Mouse (Mus musculus) heart, embryonic 11.5 days (tissue): ENCODE results near the gene Mpg. TPM values are rescaled to one million over a fixed set of nuclear protein-coding genes. Genes with fewer than 3 reads are reported as not detected.

Experiments
- ATAC-seq: fragments of 200-750 bp; cut with Nextera tagmentation; replicated peaks from 2 replicates; pipeline ENCODE4 v1.8.0; 2017; ENCODE audit warnings: moderate library complexity; ENCODE audit not compliant: insufficient number of reproducible peaks, low FRiP score, low TSS enrichment
- H3K27ac ChIP-seq: fragments of 300-500 bp; sonication (generic); 2 replicates; pipeline ENCODE4 v1.5.1; 2014; ENCODE audit warnings: mild to moderate bottlenecking, low read depth, low read length
- H3K27me3 ChIP-seq: fragments of 300-500 bp; sonication (generic); 2 replicates; pipeline ENCODE4 v1.6.1; 2014; ENCODE audit warnings: mild to moderate bottlenecking, low read length, mixed read lengths; ENCODE audit not compliant: control insufficient read depth, insufficient read depth
- H3K36me3 ChIP-seq: fragments of 300-500 bp; sonication (generic); 2 replicates; pipeline ENCODE4 v1.6.1; 2014; ENCODE audit warnings: mild to moderate bottlenecking, low read length, moderate library complexity, mixed read lengths; ENCODE audit not compliant: control insufficient read depth, insufficient read depth
- H3K4me1 ChIP-seq: fragments of 300-500 bp; sonication (generic); 2 replicates; pipeline ENCODE4 v1.6.1; 2014; ENCODE audit warnings: low read length; ENCODE audit not compliant: control insufficient read depth, insufficient read depth
- H3K4me2 ChIP-seq: fragments of 300-500 bp; sonication (generic); 2 replicates; pipeline ENCODE4 v1.6.1; 2014; ENCODE audit warnings: mild to moderate bottlenecking, moderate library complexity
- H3K4me3 ChIP-seq: fragments of 300-500 bp; sonication (generic); 2 replicates; pipeline ENCODE4 v1.5.1; 2014; ENCODE audit warnings: low read depth, low read length
- H3K9ac ChIP-seq: fragments of 300-500 bp; sonication (generic); 2 replicates; pipeline ENCODE4 v1.6.1; 2014; ENCODE audit warnings: mild to moderate bottlenecking, low read depth, low read length, moderate library complexity
- H3K9me3 ChIP-seq: fragments of 300-500 bp; sonication (generic); replicated peaks from 2 replicates; pipeline ENCODE4 v1.6.1; 2016; ENCODE audit warnings: low read length; ENCODE audit not compliant: control insufficient read depth
- WGBS: fragments of 180-500 bp; shearing (Covaris S2); extraction: QIAGEN DNeasy Blood & Tissue Kit; methylation state at CpG from one replicate; pipeline ENCODE4 v1.1.7; 2014; ENCODE audit not compliant: insufficient replicate concordance; 5-methylcytosine and 5-hydroxymethylcytosine counted together
- polyA plus RNA-seq: library from polyadenylated mRNA; unstranded; fragments of >200 nt; fragmentation: Nextera tagmentation; extraction: Ambion mirVana; gene quantifications from 2 replicates; pipeline ENCODE4 v1.2.1, GENCODE M21; 2014

Gene Mpg
- polyA plus RNA-seq, 1 experiment from 2014 or later = 22.5 TPM

DNA sequence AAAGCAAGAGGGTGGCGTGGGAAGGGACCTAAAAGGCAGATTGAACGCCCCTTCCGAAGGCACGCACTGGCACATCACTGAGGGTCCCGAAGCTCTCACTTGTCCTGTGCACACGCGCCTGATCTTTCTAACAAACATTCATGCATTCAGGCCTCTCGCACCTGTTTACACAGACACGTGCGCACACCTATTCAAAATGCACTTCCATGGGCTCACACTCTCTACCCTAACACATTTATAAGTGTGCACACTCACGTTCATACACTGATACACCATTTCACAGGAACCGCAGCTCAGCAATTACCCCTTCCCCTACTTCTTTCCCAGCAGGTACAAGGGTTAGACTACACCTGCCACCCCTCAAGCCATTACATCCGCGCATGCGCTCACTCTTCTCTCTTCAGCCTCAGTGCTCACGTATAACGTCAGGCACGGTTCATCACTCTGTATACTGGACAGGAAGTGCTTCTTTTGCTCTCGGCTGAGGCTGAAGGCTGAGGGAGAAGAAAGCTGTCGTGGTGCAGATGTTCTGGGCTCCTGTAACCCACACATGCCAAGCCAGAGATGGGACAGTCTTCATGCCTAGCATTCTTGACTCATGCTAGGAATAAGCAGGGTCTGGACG lies 3.6 kb upstream of the Mpg start:
- peak overlapping the region; percentile 97 for H3K4me3 ChIP-seq
- H3K9ac ChIP-seq = peak overlapping the region; percentile 95; the same call in 1 of the 2 replicates
- no peak for ATAC-seq
- WGBS = 9% methylated on average over 21 of the region's 21 CpGs
- no peaks in the 10 kb centered on the region for H3K36me3 ChIP-seq
- peaks cover 52% of the 10 kb centered on the region for H3K4me1 ChIP-seq
- H3K9me3 ChIP-seq = no peaks in the 10 kb centered on the region
- no peaks in the 10 kb centered on the region for H3K27me3 ChIP-seq
- peak overlapping the region; percentile 97 for H3K4me2 ChIP-seq
- peak overlapping the region; percentile 95 for H3K27ac ChIP-seq

DNA sequence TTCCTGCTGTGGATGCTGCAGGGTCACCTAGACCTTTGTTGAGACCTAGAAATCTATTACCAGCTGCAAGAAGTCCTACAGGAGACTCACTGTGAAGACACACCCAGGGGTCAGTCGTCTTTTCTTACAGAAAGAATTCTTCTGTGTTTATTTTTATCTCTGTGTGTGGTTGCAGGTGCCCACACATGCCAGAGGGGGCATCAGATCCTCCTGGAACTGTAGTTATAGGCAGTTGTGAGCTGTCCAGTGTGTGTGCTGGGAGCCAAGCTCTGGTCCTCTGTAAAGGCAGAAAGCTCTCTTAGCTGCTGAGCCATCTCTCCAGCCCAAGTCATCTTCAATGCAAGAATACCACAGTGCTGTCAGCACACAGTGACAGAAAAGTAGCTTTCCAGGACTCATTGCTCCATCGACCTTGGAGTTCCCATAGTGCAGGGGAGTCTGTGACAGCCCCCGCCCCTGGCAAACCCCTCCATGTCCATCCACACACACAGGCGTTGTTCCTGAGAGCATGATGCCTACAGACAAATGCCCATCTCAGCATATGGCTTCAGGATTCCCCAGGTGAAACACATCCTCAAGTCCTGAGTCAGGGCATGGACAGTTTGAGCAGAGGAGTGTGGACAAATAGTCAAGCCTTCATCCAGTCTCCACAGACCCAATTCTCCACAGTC lies 2.9 kb upstream of the Mpg start:
- Histone ChIP-seq H3K4me1 (peaks cover 52% of the 10 kb centered on the region), H3K27me3 (no peaks in the 10 kb centered on the region), H3K4me3 (no peak overlapping the region), H3K9me3 (no peaks in the 10 kb centered on the region), H3K4me2 (no peak overlapping the region; the same call in 1 of the 2 replicates), H3K9ac (no peak overlapping the region), H3K36me3 (no peaks in the 10 kb centered on the region), H3K27ac (no peak overlapping the region; the same call in 1 of the 2 replicates)
- 72% methylated on average over 4 of the region's 4 CpGs for WGBS
- ATAC-seq = no peak

DNA sequence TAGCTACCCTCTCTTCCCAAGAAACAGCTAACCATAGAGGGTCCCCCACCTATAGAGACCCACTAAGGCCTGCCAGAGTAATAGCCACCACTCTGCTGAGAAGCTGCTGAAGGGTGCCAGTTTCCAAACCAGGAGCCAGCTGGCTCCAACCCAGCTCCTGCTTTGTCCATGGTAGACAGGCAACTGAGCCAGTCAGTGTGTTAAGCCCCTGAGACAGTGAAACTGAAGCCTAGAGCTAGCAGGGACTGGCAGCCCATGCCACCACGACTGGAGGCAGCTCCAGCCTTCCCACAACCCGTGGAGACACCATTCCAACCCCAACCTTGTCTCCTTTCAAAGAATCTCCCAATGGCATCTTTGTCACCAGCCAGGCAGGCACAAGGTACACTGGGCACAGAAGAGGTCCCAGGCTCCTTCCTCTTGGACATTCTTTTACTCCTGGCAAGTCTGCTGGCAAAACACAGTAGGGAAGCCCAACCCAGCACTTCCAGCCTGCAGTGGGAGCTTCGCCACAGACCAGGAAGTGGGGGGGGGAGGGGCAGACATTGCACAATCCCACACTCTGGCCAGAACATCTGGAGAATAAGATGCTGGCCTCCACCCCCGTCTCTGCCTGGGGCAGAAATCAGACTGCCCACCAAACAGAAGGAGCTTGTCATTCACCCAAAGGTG lies 1.7 kb upstream of the Mpg start:
- no peak for ATAC-seq
- WGBS = 27% methylated on average over 4 of the region's 4 CpGs
- no peak overlapping the region for H3K4me2 ChIP-seq

DNA sequence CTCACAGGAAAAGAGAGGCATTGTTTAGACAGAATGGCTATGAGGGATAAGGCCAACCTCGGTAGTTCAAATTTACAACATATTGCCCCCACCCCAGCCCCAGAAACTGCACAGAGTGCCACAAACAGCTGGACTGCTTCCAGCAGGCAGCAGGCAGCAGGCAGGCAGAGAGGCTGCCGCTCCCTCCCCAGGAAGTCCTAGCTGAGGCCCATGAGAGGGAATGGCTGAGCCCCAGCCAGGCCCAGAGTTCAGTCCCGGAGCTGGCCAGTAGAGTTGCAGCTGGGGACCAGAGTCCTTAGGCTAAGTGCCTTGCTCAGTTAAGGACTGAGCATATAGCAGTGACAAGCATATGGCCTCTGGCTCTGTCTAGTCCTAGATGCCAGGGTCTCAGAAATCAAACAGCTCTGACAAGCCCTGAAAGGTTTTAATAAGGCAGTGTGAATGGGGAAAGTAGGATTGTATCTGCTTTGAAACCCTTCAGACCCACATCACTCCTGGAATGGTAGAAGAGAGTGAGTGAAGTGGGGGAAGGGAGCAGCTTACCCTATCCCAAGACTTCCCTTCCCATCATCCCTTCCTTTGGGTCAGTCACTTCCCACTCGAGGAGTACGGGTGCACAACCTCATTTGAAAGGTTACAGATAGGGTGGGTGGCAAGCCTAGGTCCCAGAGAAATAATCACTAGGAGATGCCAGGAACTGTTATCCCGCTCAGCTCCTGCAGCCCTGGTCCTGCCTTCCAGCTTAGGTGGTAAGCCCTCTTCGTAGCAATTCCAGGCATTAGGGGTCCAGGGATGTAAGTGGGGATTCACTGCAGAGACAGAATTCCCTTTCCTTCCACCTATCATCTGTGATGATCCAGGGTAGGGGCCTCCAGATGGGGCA lies 842 bp upstream of the Mpg start:
- Histone ChIP-seq H3K9ac (peak overlapping the region; percentile 44; the same call in 1 of the 2 replicates), H3K4me3 (no peak overlapping the region), H3K27me3 (no peaks in the 10 kb centered on the region), H3K4me2 (peak overlapping the region; percentile 68; the same call in 1 of the 2 replicates), H3K4me1 (peaks cover 37% of the 10 kb centered on the region), H3K9me3 (no peaks in the 10 kb centered on the region), H3K36me3 (no peaks in the 10 kb centered on the region), H3K27ac (peak overlapping the region; percentile 83)
- WGBS = 54% methylated on average over 7 of the region's 7 CpGs
- ATAC-seq = no peak

More for the DNA sequence above, 1.7 kb upstream of the Mpg start:
- Histone ChIP-seq H3K4me3 (no peak overlapping the region), H3K27me3 (no peaks in the 10 kb centered on the region), H3K36me3 (no peaks in the 10 kb centered on the region), H3K9me3 (no peaks in the 10 kb centered on the region), H3K9ac (peak overlapping the region; percentile 44; the same call in 1 of the 2 replicates), H3K27ac (peak overlapping the region; percentile 83), H3K4me1 (peaks cover 45% of the 10 kb centered on the region)

DNA sequence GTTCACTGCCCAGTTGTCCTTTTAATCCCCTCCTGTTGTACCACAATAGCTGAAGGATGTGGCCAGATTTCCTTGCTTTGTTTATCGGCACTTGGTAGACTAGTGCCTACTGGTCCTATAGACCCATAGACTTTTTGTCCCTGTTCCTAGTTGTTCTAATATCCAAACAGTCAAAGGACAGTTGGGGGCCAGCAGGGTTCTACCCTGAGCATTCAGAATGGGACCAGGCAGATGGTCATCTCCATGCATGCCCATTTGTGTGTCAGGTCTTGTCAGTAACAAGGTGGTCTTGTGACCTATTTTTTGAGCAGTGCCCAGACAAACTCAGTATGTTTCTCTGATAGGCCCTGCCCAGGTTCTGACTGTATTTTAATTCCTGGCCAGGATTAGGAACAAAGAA lies 736 bp downstream of the Mpg start:
- H3K27ac ChIP-seq = peak overlapping the region; percentile 68
- H3K27me3 ChIP-seq = no peaks in the 10 kb centered on the region
- WGBS = 56% methylated on average over 1 of the region's 1 CpGs
- no peaks in the 10 kb centered on the region for H3K9me3 ChIP-seq
- ATAC-seq = no peak
- peak overlapping the region; percentile 68 for H3K4me2 ChIP-seq
- H3K36me3 ChIP-seq = peaks cover 7% of the 10 kb centered on the region; the same call in 1 of the 2 replicates
- H3K4me1 ChIP-seq = peaks cover 31% of the 10 kb centered on the region
- peak overlapping the region; percentile 83 for H3K9ac ChIP-seq
- peak overlapping the region; percentile 62 for H3K4me3 ChIP-seq

DNA sequence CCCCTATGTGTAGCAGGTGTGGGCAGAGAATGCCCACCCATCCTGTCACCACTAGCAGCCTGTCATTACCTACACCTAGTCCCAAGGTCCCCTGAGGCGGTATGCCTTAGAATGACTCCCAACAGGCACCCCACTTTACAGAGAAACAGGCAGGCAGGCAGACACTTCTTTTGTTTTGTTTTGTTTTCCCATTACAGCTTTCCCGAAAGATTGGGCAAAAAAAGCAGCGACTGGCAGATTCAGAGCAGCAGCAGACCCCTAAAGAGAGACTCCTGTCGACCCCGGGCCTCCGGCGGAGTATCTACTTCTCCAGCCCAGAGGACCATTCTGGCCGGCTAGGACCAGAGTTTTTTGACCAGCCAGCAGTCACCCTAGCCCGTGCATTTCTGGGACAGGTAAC lies 1.2 kb downstream of the Mpg start:
- 90% methylated on average over 9 of the region's 9 CpGs for WGBS

DNA sequence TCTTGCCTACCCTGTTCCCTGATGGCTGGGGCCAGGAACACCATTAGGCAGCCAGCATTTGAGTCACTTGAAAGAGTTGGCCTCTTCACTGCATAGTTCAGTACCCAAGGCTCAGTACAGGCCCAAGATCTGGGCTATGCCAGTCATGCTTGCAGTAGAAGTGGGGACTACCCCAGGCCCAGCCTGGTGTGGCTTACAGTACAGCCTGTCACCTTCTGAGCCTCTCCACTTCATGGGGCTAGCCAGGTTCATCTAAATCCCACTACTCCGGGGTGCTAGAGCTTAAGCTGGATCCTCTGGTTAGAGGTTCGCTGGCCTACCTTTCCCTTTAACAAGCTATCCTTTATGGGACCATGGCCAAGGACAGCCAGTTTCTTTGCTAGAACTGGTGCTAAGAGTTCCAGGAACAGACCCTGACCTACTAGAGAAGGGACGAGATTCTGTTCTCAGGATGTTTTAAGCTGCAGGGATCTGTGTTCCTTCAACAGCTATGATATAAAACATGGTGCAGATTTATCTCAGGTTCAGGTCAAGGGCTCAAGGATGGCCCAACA lies 2.1 kb downstream of the Mpg start:
- H3K36me3 ChIP-seq = peaks cover 9% of the 10 kb centered on the region
- H3K27ac ChIP-seq = no peak overlapping the region
- no peaks in the 10 kb centered on the region for H3K27me3 ChIP-seq
- peak overlapping the region; percentile 36; the same call in 1 of the 2 replicates for H3K9ac ChIP-seq
- 78% methylated on average over 3 of the region's 3 CpGs for WGBS
- no peak overlapping the region for H3K4me2 ChIP-seq
- ATAC-seq = no peak
- H3K4me1 ChIP-seq = peaks cover 20% of the 10 kb centered on the region
- H3K9me3 ChIP-seq = no peaks in the 10 kb centered on the region
- H3K4me3 ChIP-seq = no peak overlapping the region

More for the DNA sequence above, 1.2 kb downstream of the Mpg start:
- Histone ChIP-seq H3K27ac (no peak overlapping the region), H3K27me3 (no peaks in the 10 kb centered on the region), H3K4me1 (peaks cover 27% of the 10 kb centered on the region), H3K9me3 (no peaks in the 10 kb centered on the region), H3K4me3 (no peak overlapping the region), H3K9ac (peak overlapping the region; percentile 83; the same call in 1 of the 2 replicates), H3K36me3 (peaks cover 7% of the 10 kb centered on the region), H3K4me2 (no peak overlapping the region)
- no peak for ATAC-seq

DNA sequence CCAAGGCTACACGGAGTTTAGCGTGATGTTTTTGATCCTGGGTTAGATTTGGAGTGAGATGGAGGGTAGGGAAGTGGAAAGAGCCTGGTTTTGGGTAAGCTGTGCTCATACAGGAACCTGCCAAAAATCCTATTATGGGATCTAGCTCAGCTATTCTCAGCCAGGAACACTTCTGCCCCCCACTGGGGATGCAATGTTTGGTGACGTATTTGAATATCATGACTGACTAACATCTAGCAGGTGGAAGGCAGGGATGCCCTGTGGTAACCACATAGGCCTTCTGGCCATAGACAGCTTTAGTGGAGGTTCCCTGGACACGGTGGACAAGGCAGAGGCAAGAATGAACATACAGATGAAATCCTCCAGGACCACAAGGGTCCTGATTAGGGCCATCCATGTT lies 3.9 kb downstream of the Mpg start:
- peaks cover 13% of the 10 kb centered on the region for H3K36me3 ChIP-seq
- no peak overlapping the region for H3K4me2 ChIP-seq
- no peaks in the 10 kb centered on the region for H3K27me3 ChIP-seq
- peaks cover 15% of the 10 kb centered on the region for H3K4me1 ChIP-seq
- H3K27ac ChIP-seq = no peak overlapping the region
- no peak overlapping the region for H3K9ac ChIP-seq
- no peak overlapping the region for H3K4me3 ChIP-seq
- no peaks in the 10 kb centered on the region for H3K9me3 ChIP-seq
- ATAC-seq = no peak
- WGBS = 83% methylated on average over 4 of the region's 4 CpGs
